Mouse (Mus musculus) ES-Bruce4 (cell line): ENCODE measurements around the gene Arrdc1.

Experiments used
- CTCF ChIP-seq: IDR thresholded peaks from one replicate; pipeline ENCODE4 v1.8.1; 2011; ENCODE audit warnings: low read depth, low read length
- EP300 ChIP-seq: IDR thresholded peaks from 2 replicates; pipeline ENCODE4 v1.6.1; 2011; ENCODE audit warnings: low read depth, low read length; ENCODE audit not compliant: insufficient read depth
- POLR2A ChIP-seq: IDR thresholded peaks from one replicate; pipeline ENCODE4 v1.8.1; 2011; ENCODE audit warnings: low read length; ENCODE audit not compliant: insufficient read depth

DNA sequence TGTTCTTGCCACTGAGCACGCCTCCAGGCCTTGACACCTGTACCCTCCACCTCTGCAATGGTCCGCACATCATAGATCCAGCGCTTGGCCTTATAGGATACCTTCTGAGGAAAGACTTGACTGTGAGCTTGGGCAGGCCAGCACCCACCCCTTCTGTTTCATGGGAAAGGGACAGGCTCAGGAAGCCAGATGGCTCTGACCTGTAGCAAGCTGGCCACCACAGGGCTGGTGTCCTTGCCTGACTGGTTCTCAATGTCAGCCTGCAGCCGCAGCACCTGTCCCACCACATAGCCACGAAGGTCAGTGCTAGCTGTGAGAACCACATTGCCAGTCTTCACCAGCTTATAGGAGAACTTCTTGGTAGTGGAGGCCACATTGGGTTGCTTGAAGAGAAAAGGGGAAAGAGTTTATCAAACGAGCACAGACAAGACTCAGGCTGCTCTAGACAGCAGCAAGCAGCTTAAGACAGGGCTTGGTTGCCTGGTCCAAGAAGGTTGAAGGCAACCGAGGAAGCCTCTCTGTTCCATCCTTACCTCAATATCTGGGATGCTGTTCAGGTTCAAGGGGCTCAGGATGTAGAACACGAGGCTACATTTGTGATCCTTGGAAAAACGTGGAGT is 8.6 kb downstream of the Arrdc1 start:
- TF ChIP-seq CTCF (no peak), POLR2A (no peak), EP300 (no peak)
